Mouse (Mus musculus): Measurements from ENCODE around the gene Dnajc14.
A peak's percentile ranks its signal among the peaks of the same experiment; 100 is the strongest.
"Not testable (repeated sequence)": the region's sequence is repeated elsewhere in the genome, so short reads cannot be mapped to it uniquely, and the experiment has no call there.

The Dnajc14 gene

GRCm38 (mm10) chr10:128821358-128822056, 17.6 kb downstream of the Dnajc14 start, which contains the start of gene Ormdl2:
Gene Ormdl2, minus strand, starts transcription at chr10:128821645.
- DNase-seq, result peak; percentile 99

- no peak for DNase-seq
These were observed 18.3 kb downstream of the Dnajc14 start for GRCm38 (mm10) chr10:128822135-128822534.

GRCm38 (mm10) chr10:128823087-128823486, 19.2 kb downstream of the Dnajc14 start:
- DNase-seq, result not testable (repeated sequence)

DNA sequence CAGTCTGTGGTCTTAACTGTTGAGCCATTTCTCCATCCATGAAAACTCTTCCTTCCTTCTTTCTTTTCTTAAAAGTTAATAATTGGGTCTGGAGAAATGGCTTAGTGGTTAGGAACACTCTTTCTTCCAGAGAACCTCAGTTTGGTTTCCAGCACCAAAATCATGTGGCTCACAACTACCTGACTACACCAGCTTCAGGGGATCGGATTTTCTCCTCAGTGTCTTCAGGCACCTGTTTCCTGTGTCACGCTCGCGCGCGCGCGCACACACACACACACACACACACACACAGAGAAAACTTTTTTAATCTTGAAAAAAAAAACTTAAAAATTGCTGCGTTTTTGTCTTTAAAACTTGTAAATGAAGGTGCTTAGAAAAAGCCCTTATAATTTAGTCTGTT, 20.0 kb downstream of the Dnajc14 start:
- no peak for DNase-seq

DNA sequence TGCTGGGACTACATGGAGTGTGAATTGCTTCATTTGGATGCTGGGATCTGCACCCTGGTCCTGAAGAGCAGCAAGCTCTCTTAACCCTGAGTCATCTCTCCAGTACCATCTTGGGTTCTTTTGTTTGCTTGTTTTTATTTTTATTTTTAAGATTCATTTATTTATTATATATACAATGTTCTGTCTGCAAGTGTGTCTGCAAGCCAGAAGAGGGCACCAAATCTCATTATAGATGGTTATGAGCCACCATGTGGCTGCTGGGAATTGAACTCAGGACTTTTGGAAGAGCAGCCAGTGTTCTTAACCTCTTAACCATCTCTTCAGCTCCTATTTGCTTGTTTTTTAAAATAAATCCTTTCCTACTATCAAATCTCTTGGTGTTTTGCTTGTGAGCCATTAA, 33.5 kb downstream of the Dnajc14 start:
- DNase-seq, result no peak

DNA sequence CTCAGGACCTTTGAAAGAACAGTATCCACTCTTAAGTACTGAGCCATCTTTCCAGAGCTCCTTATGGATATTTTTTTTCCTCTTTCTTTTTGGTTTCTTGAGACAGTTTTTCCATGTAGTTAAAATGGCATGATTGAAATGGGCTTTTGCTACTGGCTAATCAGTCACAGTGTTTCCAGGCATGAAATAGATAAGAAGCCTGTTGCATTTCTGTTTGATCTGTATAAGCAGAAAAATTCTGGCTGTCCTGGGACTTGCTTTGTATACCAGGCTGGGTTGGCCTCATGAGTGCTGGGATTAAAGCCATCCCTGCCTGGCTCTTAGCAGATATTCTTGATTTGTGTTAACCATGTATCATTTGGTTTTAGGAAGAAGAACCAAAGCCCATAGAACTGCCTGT, 35.6 kb downstream of the Dnajc14 start:
- DNase-seq, result no peak

DNA sequence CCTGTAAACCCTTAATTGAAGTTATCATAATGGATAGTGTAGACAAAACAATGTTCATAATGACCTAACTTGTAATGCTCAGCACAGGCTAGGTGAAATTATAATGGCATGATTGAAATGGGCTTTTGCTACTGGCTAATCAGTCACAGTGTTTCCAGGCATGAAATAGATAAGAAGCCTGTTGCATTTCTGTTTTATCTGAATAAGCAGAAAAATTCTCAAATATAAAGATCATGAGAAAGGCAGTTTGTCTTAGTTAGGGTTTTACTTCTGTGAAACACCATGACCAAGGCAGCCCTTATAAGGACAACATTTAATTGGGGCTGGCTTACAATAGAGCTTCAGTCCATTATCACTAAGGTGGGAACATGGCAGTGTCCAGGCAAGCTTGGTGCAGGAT, 36.8 kb downstream of the Dnajc14 start:
- DNase-seq, result no peak

DNA sequence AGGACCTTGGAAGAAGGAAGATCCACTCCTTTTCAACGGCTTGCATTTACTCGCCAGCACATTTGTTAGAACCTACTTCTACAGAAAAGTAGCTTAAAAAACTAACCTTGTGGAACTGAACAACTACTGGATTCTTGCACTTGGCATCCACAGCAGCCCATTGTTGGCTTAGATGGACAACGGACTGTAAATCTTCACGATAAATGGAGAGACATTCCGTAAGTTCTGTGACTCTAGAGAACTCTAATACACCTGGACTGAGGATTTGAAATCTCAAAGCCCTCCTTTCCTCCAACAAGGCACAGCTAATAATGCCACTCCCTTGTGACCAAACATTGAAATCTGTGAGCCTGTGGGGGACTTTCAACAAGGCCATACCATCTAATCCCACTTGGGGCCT, 39.4 kb downstream of the Dnajc14 start:
- DNase-seq, result no peak

DNA sequence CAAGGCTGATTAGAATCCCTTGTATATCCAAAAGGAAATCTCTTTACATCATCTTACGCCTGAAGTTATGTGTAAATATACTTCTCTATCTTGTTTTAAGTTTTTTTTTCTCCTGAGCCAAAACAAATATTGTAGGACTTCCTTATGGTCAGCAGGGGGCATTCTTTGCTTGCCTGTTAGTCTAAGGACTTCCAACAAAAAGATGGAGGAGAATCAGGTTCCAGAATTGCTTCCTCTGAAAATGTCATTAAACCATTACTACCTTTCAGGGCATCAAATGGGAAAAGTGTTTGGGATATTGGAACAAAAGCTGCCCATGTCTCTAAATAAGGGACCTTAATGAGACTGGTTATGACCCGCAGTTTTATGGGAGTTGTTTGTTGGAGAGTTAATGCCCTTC, 41.7 kb downstream of the Dnajc14 start:
- DNase-seq, result no peak

- DNase-seq, result no peak
These were observed 42.8 kb downstream of the Dnajc14 start for GRCm38 (mm10) chr10:128846664-128847063.

DNA sequence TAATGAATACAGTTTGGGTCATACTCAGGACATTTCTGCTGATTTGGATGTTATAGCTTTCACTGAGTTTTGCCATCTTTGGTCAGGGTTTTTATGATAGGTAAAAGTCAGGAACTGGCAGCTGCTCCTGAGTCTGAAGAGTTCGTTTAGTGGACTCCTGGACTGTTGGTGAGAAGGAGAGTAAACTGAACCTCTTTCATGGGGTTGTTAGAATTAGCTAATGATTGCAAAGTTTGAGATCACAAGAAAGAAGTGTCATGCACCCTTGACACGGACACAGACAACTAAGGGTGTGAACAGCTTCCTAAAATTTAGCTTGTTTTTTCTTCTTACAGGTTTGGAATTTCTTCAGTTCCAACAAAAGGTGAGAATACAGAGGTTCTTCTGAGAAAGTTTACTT, 44.6 kb downstream of the Dnajc14 start:
- DNase-seq, result no peak

DNA sequence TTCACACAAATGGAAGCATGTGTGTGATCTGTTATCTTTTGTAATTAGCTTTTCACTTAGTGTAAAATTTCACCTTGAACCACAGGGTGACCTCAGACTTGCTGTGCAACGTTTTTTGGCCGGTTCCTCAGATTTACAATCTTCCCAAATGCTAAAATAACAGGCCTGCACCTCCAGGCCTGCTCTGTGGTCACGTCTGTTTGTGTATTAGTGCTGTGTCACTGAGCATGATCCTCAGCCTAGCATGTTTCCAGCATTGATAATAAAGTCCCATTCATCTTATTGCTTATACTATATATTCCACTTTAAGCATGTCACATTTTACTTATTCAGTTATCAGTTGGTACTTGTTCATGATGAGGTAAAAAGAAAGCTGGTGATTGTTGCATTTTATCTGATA, 46.5 kb downstream of the Dnajc14 start:
- DNase-seq, result no peak

DNA sequence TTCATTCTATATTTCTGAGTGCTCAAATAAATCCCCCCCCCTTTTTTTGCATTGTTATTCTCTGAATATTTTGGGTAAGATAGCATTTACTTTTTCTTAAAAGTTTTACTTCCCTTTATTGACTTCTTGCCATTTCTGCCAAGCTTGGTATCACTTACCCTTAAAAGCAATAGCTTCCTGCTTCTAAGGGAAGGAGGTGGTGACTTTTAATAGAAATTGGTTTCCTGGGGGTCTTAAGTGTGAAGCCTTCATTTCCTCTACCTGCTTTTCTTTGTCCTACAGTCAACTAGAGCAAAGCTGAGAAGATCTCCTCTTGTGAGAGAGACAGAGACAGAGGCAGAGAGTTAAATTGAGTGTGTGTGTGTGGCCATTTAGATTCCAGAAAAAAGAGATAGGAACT, 57.3 kb downstream of the Dnajc14 start:
- DNase-seq, result no peak

DNA sequence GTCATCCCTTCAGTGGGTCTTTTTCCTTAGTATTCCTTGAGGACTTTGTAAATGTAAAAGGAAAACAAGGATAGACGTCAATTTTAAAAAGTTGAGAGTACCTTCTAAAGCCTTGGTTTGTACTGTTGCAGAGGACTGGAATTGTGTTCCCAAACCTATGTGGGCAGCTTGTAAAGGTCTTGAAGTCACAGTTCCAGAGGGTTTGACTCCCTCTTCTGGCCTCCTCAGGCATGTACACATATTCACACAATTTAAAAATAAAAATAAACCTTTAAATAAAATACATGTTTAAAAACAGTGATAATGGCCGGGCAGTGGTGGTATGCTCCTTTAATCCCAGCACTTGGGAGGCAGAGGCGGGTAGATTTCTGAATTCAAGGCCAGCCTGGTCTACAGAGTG, 62.2 kb downstream of the Dnajc14 start:
- no peak for DNase-seq

DNA sequence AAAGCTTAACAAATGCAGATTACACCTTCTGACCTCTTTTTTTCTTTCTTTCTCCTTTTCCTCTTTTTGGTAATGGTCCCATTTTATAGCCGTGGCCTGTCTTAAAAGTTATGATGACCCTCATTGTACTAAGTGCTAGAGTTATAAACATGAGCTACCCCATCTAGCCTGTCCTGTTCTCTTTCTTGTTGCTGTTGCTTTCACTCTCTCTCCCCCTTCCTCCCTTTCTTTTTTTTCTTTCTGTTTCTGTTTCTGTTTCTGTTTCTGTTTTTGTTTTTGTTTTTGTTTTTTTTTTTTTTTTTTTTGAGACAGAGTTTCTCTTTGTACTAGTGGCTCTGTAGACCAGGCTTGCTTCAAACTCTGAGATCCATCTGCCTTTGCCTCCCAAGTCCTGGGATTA, 62.7 kb downstream of the Dnajc14 start:
- no peak for DNase-seq
